In the genomic region with DNA sequence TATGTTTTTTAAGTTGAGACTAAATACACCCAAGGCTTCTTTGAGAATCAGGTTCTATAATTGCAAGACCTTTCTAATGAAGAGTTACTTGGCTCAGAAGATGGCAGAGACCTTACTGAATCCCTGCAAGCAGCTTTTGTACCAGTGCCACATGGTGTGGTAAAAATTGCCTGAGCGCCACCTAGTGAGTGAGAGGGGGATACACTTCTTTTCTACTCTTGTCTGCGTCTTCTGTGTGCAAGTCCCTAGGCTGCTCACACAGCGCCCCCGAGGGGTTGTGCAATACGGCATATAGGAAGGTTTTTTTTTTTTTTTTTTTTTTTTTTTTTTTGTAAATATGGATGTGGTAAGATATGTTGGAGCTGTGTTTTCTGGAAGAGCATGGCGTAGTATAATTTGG, we compare ENCODE assay signal across 8 mouse cellular contexts. TPM values are rescaled to one million over a fixed set of nuclear protein-coding genes. Genes with fewer than 3 reads are reported as not detected.
DNase-seq lines count a peak whose midpoint lies in the region; ATAC-seq lines count a peak whose summit lies in the region.

No protein-coding gene starts in this region.

- H3K27ac ChIP-seq in forebrain, embryonic 10.5 days, result no peak overlapping the region
- H3K27ac ChIP-seq in forebrain, embryonic 12.5 days, result no peak overlapping the region
- no peak overlapping the region for H3K27ac ChIP-seq in intestine, embryonic 14.5 days (ENCODE audit: low read depth)

- H3K4me1 ChIP-seq in forebrain, embryonic 10.5 days, result no peaks in the 10 kb centered on the region
- H3K4me1 ChIP-seq in forebrain, embryonic 12.5 days, result no peaks in the 10 kb centered on the region
- no peaks in the 10 kb centered on the region for H3K4me1 ChIP-seq in intestine, embryonic 14.5 days (replicated peaks; ENCODE audit: control insufficient read depth, insufficient read depth, low read length)

- H3K9ac ChIP-seq in forebrain, embryonic 12.5 days, result no peak overlapping the region
- H3K9ac ChIP-seq in intestine, embryonic 14.5 days (ENCODE audit: low read length), result no peak overlapping the region

- H3K36me3 ChIP-seq in forebrain, embryonic 10.5 days (replicated peaks), result no peaks in the 10 kb centered on the region
- no peaks in the 10 kb centered on the region for H3K36me3 ChIP-seq in forebrain, embryonic 12.5 days (replicated peaks)
- H3K36me3 ChIP-seq in intestine, embryonic 14.5 days (ENCODE audit: control insufficient read depth, insufficient read depth, low read length), result no peaks in the 10 kb centered on the region
- no peaks in the 10 kb centered on the region for H3K36me3 ChIP-seq in splenic B cell, adult 2 months (ENCODE audit: control insufficient read depth, insufficient read depth, low read length, poor library complexity, severe bottlenecking)

- no peaks in the 10 kb centered on the region for H3K27me3 ChIP-seq in forebrain, embryonic 10.5 days (ENCODE audit: poor library complexity, severe bottlenecking)
- no peaks in the 10 kb centered on the region for H3K27me3 ChIP-seq in forebrain, embryonic 12.5 days
- H3K27me3 ChIP-seq in intestine, embryonic 14.5 days (replicated peaks; ENCODE audit: control insufficient read depth, insufficient read depth, low read length), result no peaks in the 10 kb centered on the region
- no peaks in the 10 kb centered on the region for H3K27me3 ChIP-seq in splenic B cell, adult 2 months (ENCODE audit: control insufficient read depth, insufficient read depth, low read length, poor library complexity, severe bottlenecking)

- ATAC-seq in forebrain, embryonic 12.5 days (ENCODE audit: low FRiP score), result no peak
- 0 out of 2 replicates have a peak, but pooled peaks have one; percentile 45 for ATAC-seq in intestine, embryonic 14.5 days (replicated peaks; ENCODE audit: low FRiP score, low TSS enrichment, low read depth)

- H3K4me2 ChIP-seq in forebrain, embryonic 12.5 days, result no peak overlapping the region
- H3K4me2 ChIP-seq in intestine, embryonic 14.5 days (ENCODE audit: low read length), result no peak overlapping the region

- 17% methylated on average over 6 of the region's 6 CpGs for WGBS in forebrain, embryonic 10.5 days
- 20% methylated on average over 6 of the region's 6 CpGs for WGBS in forebrain, embryonic 12.5 days
- 23% methylated on average over 6 of the region's 6 CpGs for WGBS in intestine, embryonic 14.5 days

- peak; percentile 49 for DNase-seq in forebrain, embryonic 10.5 days (ENCODE audit: extremely low spot score, low spot score)
- DNase-seq in cerebellum, adult 8-10 months, result peak; percentile 63
- DNase-seq in gastrocnemius, adult 18-20 months (ENCODE audit: low spot score), result peak; percentile 56
- no peak for DNase-seq in intestine, embryonic 14.5 days (ENCODE audit: low spot score)
- DNase-seq in left cerebral cortex, adult 8-10 months (ENCODE audit: low spot score in 2 of 2), result peak; percentile 8 to 51
- peak; percentile 13 to 37 for DNase-seq in monocyte, adult 2 months (ENCODE audit: low read depth in 1 of 2, low spot score in 2 of 2)
- peak; percentile 92 for DNase-seq in splenic B cell, adult 2 months (ENCODE audit: low read depth, low spot score)

- H3K9me3 ChIP-seq in forebrain, embryonic 10.5 days, result no peaks in the 10 kb centered on the region
- no peaks in the 10 kb centered on the region for H3K9me3 ChIP-seq in forebrain, embryonic 12.5 days
- H3K9me3 ChIP-seq in intestine, embryonic 14.5 days (ENCODE audit: control insufficient read depth, low read length), result no peaks in the 10 kb centered on the region

- no peak overlapping the region for H3K4me3 ChIP-seq in forebrain, embryonic 10.5 days
- no peak overlapping the region for H3K4me3 ChIP-seq in forebrain, embryonic 12.5 days (replicated peaks)
- no peak overlapping the region for H3K4me3 ChIP-seq in intestine, embryonic 14.5 days (ENCODE audit: low read depth, low read length)

RNA-seq across cellular contexts. Expression of a gene that starts 13.5 kb away (rescaled TPM):
- polyA plus RNA-seq in forebrain, embryonic 10.5 days (2016; fragmentation: Nextera tagmentation; extraction: Ambion mirVana), result not detected in 2 replicates
- 0.06 TPM in 1 of 2 replicates, not detected in the other for polyA plus RNA-seq in forebrain, embryonic 12.5 days (2016; fragmentation: Nextera tagmentation; extraction: Ambion mirVana)
- not detected for total RNA-seq in gastrocnemius, adult 18-20 months (2021)
- 0.05 and 0.09 TPM in 2 replicates for polyA plus RNA-seq in intestine, embryonic 14.5 days (2014; fragmentation: Nextera tagmentation; extraction: Ambion mirVana)
- total RNA-seq in left cerebral cortex, adult 8-10 months (2022), result not detected

RNA-seq across cellular contexts. Expression of a gene that starts 32.2 kb away (rescaled TPM):
- not detected in 2 replicates for polyA plus RNA-seq in forebrain, embryonic 10.5 days (2016; fragmentation: Nextera tagmentation; extraction: Ambion mirVana)
- not detected in 2 replicates for polyA plus RNA-seq in forebrain, embryonic 12.5 days (2016; fragmentation: Nextera tagmentation; extraction: Ambion mirVana)
- total RNA-seq in gastrocnemius, adult 18-20 months (2021), result not detected
- polyA plus RNA-seq in intestine, embryonic 14.5 days (2014; fragmentation: Nextera tagmentation; extraction: Ambion mirVana), result not detected in 2 replicates
- not detected for total RNA-seq in left cerebral cortex, adult 8-10 months (2022)

RNA-seq across cellular contexts. Expression of a gene that starts 35.7 kb away (rescaled TPM):
- polyA plus RNA-seq in forebrain, embryonic 10.5 days (2016; fragmentation: Nextera tagmentation; extraction: Ambion mirVana), result not detected in 2 replicates
- not detected in 2 replicates for polyA plus RNA-seq in forebrain, embryonic 12.5 days (2016; fragmentation: Nextera tagmentation; extraction: Ambion mirVana)
- total RNA-seq in gastrocnemius, adult 18-20 months (2021), result not detected
- not detected in 2 replicates for polyA plus RNA-seq in intestine, embryonic 14.5 days (2014; fragmentation: Nextera tagmentation; extraction: Ambion mirVana)
- not detected for total RNA-seq in left cerebral cortex, adult 8-10 months (2022)
